Mouse (Mus musculus) thymus, adult 2 months (tissue): ENCODE results near the gene Kcng4. TPM values are rescaled to one million over a fixed set of nuclear protein-coding genes. Genes with fewer than 3 reads are reported as not detected.

ENCODE experiments used
- DNase-seq: peaks from one replicate; pipeline ENCODE4 v3.0.0; 2021
- H3K27ac ChIP-seq: fragments of 200-500 bp; 2 replicates; pipeline ENCODE4 v1.5.1; 2012; ENCODE audit warnings: low read length, control low read depth; ENCODE audit not compliant: control insufficient read depth, insufficient read depth
- H3K27me3 ChIP-seq: fragments of 200-500 bp; 2 replicates; pipeline ENCODE4 v1.6.1; 2012; ENCODE audit warnings: mild to moderate bottlenecking, low read length, moderate library complexity, mixed read lengths; ENCODE audit not compliant: control insufficient read depth, insufficient read depth
- H3K36me3 ChIP-seq: fragments of 200-500 bp; 2 replicates; pipeline ENCODE4 v1.6.1; 2012; ENCODE audit warnings: mild to moderate bottlenecking, low read length, moderate library complexity; ENCODE audit not compliant: control insufficient read depth, insufficient read depth
- H3K4me1 ChIP-seq: fragments of 200-500 bp; replicated peaks from 2 replicates; pipeline ENCODE4 v1.6.1; 2012; ENCODE audit warnings: low read length; ENCODE audit not compliant: control insufficient read depth, insufficient read depth
- H3K4me3 ChIP-seq: fragments of 200-500 bp; 2 replicates; pipeline ENCODE4 v1.5.1; 2012; ENCODE audit warnings: mild to moderate bottlenecking, low read length, control low read depth, moderate library complexity; ENCODE audit not compliant: control insufficient read depth, insufficient read depth
- CTCF ChIP-seq: fragments of 200-500 bp; IDR thresholded peaks from 2 replicates; pipeline ENCODE4 v1.5.1; 2012; ENCODE audit warnings: mild to moderate bottlenecking, control low read depth, low read length, moderate library complexity, borderline replicate concordance; ENCODE audit not compliant: control insufficient read depth, poor library complexity, insufficient read depth; ENCODE audit errors: extremely low read depth
- POLR2A ChIP-seq: fragments of 200-500 bp; IDR thresholded peaks from 2 replicates; pipeline ENCODE4 v1.6.1; 2012; ENCODE audit warnings: mild to moderate bottlenecking, low read length, control low read depth, moderate library complexity; ENCODE audit not compliant: control insufficient read depth, poor library complexity, insufficient read depth; ENCODE audit errors: extremely low read depth
- WGBS: fragments of 180-500 bp; shearing (Covaris S2); methylation state at CpG from one replicate; pipeline ENCODE4 v1.1.7; 2018; 5-methylcytosine and 5-hydroxymethylcytosine counted together
- polyA plus RNA-seq: library from polyadenylated mRNA; depleted of rRNA; stranded (reverse); fragments of >200 nt; gene quantifications from 2 replicates; pipeline ENCODE4 v1.2.3, GENCODE M21; 2012; rRNA removed

Kcng4 gene
- 0.32 and 0.47 TPM in 2 replicates for polyA plus RNA-seq

GRCm38 (mm10) chr8:119635378-119635777 is at the start of gene Kcng4:
Kcng4 (minus strand) TSS chr8:119635680.
- Histone ChIP-seq H3K36me3 (no peaks in the 10 kb centered on the region), H3K27ac (no peak within 1 kb of the TSS), H3K27me3 (no peaks in the 10 kb centered on the region; the same call in 1 of the 2 replicates), H3K4me3 (no peak within 1 kb of the TSS), H3K4me1 (no peaks in the 10 kb centered on the region)
- DNase-seq: no peak
- WGBS: 47% methylated on average over 6 of the region's 6 CpGs
- TF ChIP-seq POLR2A (no peak), CTCF (no peak)

- no peak overlapping the region for H3K27ac ChIP-seq
- H3K36me3 ChIP-seq: no peaks in the 10 kb centered on the region
- H3K4me3 ChIP-seq: no peak overlapping the region
- 0 out of 2 replicates have a peak, but pooled peaks cover 3% of the 10 kb centered on the region for H3K4me1 ChIP-seq
- 87% methylated on average over 14 of the region's 14 CpGs for WGBS
- no peak for DNase-seq
- H3K27me3 ChIP-seq: no peaks in the 10 kb centered on the region
- TF ChIP-seq POLR2A (no peak), CTCF (no peak)
These were observed 43.7 kb upstream of the Kcng4 start for GRCm38 (mm10) chr8:119679184-119679583.

- Histone ChIP-seq H3K4me3 (no peak overlapping the region), H3K27me3 (no peaks in the 10 kb centered on the region), H3K36me3 (no peaks in the 10 kb centered on the region), H3K27ac (no peak overlapping the region), H3K4me1 (peaks cover 7% of the 10 kb centered on the region; the same call in 1 of the 2 replicates)
- no peak for DNase-seq
- TF ChIP-seq POLR2A (no peak), CTCF (peak; percentile 56; the same call in 1 of the 2 replicates)
- WGBS: 34% methylated on average over 18 of the region's 18 CpGs
These were observed 42.8 kb upstream of the Kcng4 start for GRCm38 (mm10) chr8:119678138-119678843.

GRCm38 (mm10) chr8:119676389-119676788 is 40.9 kb upstream of the Kcng4 start:
- WGBS: 6% methylated on average over 8 of the region's 8 CpGs
- Histone ChIP-seq H3K4me3 (no peak overlapping the region), H3K27ac (no peak overlapping the region), H3K4me1 (peaks cover 8% of the 10 kb centered on the region; the same call in 1 of the 2 replicates), H3K27me3 (no peaks in the 10 kb centered on the region), H3K36me3 (no peaks in the 10 kb centered on the region)
- DNase-seq: peak; percentile 86
- TF ChIP-seq POLR2A (no peak), CTCF (peak; percentile 76; the same call in 1 of the 2 replicates)

GRCm38 (mm10) chr8:119675457-119675856 is 40.0 kb upstream of the Kcng4 start:
- Histone ChIP-seq H3K36me3 (no peaks in the 10 kb centered on the region), H3K27me3 (no peaks in the 10 kb centered on the region), H3K4me1 (peaks cover 8% of the 10 kb centered on the region; the same call in 1 of the 2 replicates), H3K27ac (no peak overlapping the region), H3K4me3 (no peak overlapping the region)
- DNase-seq: no peak
- 95% methylated on average over 5 of the region's 5 CpGs for WGBS
- TF ChIP-seq CTCF (no peak), POLR2A (no peak)

- TF ChIP-seq CTCF (no peak), POLR2A (no peak)
- no peaks in the 10 kb centered on the region for H3K27me3 ChIP-seq
- H3K27ac ChIP-seq: no peak overlapping the region
- H3K36me3 ChIP-seq: no peaks in the 10 kb centered on the region
- 86% methylated on average over 11 of the region's 11 CpGs for WGBS
- H3K4me3 ChIP-seq: no peak overlapping the region
- DNase-seq: no peak
- H3K4me1 ChIP-seq: peaks cover 8% of the 10 kb centered on the region; the same call in 1 of the 2 replicates
These were observed 38.6 kb upstream of the Kcng4 start for GRCm38 (mm10) chr8:119673976-119674555.
